Mouse (Mus musculus) megakaryocyte progenitor cell, adult 5-6 weeks (primary cell): ENCODE measurements around the gene BC030500. TPM values are rescaled to one million over a fixed set of nuclear protein-coding genes. Genes with fewer than 3 reads are reported as not detected.

Source experiments
- ATAC-seq: replicated peaks from 2 replicates; pipeline ENCODE4 v1.8.0; 2016; ENCODE audit warnings: mild to moderate bottlenecking, moderate TSS enrichment, inconsistent platforms; ENCODE audit not compliant: poor library complexity
- total RNA-seq, 2 experiments: library from RNA; stranded (forward) in 1 of 2; stranded (reverse) in 1 of 2; fragments of 157-497, 149-512 nt in 1 of 2; fragments of 200-1000 nt in 1 of 2; gene quantifications; 2 replicates each; pipeline versions ENCODE4 v1.2.3 to v1.2.4; 2015 to 2017

The BC030500 gene
- total RNA-seq (2015) (not detected in 2 replicates), total RNA-seq (2017) (not detected in 2 replicates)

DNA sequence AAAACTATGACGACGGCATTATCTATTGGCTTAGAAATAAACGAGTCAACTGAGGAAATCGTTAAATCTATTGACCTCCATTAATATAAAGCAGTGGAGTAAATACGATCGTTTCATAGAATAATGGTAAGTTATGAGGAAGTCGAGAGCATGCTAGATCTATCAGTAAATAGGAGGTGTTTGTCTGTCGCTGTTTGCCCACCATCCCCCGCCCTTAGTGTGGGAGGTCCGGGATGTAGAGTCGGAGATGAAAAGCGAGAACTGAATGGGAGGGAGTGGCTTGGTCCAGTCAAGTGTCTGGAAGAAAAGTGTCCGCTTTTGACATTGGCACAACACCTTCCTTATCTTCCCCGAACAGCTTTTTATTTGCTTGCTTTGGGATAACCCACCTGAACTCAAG lies at the start of gene BC030500:
BC030500 (plus strand) TSS at position 79 of the 400 bp plus-strand sequence.
- ATAC-seq, result no peak

DNA sequence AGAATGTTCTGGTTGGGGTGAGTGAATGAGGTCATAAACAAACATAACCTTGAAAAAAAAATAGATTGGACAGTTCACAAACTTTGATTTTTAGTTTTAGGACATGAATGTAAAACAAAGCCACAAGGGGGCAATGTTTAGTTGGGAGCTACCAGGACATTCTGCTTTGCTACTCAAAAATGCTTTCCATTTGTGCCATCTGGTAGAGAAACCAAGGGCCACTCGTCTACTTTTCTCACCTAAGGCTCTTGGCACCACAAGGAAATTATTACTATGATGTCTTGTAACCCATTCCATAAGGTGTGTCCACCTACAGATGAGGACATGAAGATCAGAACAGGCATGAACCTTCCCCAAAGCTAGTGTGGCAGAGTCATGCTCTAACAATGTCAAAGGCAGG lies 25.1 kb upstream of the BC030500 start:
- ATAC-seq, result no peak

DNA sequence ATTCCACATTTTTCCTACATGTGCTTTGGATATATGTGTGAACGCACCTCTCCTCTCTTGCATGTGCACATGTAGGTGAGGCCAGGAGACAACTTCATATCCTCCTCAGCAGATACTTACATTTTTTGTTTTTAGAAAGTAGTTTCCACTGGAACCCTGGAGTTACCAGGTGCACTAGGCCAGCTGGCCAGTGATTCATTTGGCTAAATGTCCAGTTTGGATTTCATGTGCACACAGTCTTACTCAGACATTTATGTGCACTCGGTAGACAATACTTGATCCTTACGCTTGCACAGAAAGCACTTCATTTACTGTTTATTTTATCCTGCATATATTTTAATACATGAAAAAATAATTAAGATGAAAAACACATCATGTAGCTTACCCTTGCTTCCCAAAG lies 21.0 kb upstream of the BC030500 start:
- ATAC-seq, result no peak

DNA sequence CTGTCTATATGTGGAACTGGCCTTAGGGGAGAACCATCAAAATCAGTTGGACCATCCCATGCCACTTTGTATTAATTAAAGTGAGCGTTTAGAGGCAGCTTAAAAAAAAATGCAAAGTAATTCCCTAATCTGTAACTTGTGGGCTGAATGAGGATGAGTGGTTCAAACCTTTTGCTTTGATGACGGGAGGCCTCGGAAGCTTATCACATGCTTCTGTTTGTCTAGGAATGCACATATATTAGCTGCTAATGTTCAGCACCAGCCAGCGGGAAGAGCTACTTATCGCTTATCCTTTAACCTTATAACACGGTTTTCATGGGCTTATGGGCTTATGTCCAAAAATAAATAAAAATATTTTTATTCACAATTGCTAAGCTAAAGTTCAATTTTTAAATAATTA lies 15.6 kb upstream of the BC030500 start:
- ATAC-seq, result no peak

DNA sequence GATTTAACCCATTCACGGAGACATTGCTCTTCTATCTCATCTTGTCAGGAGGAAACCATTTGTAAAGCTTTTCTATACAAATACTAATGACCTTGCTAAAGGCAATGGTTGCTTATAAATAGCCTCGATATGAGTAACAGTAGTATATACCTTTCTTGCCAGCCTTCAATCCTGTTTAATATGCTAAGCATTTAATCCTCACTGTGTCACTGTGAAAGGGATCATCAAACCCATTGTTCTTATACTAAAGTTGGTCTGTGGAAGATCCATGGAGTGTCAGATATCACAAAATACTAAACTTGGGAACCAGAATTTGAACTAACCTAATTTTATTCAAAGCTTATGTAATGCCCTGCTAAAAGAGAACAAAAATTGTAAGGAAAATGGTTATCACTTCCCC lies 7.1 kb upstream of the BC030500 start:
- no peak for ATAC-seq

DNA sequence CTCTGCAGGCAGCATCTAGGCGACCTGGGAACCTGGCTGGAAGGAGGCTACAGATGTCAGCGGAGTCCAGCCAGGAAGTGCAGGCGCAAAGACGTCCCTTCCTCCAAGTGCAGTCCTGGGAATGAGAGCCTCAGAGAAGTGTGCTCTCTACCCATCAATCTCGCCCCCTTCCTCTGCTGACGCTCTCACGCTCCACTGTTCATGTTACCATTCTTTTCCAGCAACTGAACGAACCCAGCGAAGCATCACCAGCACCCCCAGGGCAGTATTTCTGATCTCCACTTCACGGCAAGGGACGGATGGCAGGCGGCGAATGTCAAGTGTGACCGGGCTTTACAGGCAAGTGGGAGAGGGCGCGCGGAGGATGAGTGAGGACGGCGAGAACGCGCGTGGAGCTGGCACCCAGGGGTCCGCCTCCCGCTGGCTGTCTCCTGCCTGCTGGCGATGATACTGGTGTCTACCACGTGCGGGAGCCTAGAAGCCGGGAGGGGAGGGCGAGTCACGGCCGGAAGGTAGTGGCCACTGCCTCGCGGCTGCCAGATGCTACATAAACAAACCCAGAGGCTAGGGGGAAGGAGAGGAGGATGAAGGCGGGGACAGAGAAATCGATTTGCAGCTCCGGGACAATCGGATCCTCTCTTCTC lies 763 bp downstream of the BC030500 start, which contains the start of gene Galntl6:
Galntl6 (minus strand) TSS at position 445 of the 644 bp plus-strand sequence.
- no peak for ATAC-seq

DNA sequence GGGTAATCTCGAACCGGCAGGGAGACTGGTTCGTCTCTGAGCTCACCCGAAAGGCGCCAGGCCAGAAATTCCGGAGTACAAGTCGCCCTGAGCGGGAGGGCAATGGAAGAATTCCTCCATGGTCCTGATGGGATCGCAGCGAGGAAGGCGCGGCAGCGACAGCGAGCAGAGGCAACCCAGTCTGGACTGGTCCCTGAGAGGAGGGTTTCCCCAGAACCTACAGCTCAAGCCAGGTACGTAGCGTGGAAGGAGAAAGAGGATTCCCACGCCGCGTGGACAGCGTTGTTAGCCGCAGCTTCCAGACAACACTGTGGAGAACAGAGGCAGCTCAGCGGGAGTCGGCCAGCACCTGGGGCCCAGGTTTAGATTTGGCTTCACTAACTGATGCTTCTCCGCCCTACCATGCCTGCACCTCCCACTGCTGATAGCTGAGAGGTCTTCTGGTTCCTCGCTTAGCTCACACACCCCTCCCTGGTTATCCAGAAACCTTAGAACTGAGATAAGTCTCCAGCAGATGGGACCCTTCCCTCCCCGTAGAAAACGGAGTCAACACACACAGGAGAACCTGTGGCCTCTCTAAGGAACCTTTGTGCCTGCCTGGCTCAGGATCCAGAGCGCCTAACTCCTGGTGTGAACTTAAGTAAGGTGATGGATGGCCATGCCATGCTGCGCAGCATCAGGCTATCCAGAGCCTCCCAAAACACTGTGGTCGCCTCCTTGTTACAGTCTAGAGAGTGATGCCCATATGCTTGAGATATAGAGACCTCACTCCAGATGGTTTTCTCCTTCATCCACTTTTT lies 1.5 kb downstream of the BC030500 start:
- ATAC-seq, result no peak

DNA sequence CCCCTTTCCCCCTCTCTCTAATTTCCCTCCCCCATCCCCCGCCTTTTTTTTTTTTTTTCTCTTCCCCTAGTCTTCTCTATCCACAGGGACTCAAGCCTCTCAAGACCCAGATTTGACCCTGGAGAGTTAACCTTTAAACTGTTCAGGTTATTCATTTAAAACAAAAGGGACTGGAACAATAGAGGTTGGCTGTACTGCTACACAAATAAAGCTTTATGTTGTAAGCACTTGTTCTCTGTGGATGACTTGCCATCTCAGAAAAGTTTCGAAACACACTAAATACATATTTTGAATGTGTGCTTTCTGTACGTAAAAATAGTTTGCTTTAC lies 2.0 kb downstream of the BC030500 start:
- ATAC-seq, result no peak

DNA sequence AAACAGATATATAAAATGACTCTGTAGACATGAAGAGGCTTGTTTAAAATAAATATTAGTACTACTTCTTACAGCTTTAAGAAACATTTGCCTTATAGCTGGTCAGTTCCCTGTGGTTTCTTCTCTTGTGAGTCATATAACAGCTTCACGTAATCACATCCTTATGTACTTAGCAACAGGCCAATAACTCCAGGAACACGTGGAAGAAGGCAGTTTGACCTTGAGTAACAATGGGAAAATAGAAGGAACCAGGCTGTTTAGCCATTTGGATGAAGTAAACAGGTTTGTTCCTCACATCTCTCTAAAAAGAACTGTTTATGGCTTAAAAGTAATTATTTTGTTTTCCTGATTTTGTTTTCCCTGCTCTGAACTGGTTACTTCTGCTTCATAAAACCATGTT lies 3.6 kb downstream of the BC030500 start:
- no peak for ATAC-seq

DNA sequence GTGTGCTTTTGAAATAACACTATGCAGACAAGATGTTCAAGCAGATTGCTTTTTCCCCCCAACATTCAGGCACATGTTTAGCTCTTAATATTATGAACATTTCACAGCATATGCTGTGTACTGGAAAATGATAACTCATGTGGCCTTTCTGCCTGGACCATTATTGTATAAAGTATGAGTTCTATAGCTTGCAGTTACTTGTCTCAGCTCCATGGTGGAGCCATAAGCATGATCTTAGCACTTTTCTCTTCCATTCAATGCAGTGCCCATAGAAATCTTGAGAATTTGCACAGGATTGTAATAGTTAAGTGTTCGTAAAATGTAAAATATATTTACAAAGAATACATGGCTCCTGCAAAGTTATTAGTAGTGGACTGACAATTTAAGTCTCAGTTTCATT lies 19.5 kb downstream of the BC030500 start:
- ATAC-seq, result no peak

DNA sequence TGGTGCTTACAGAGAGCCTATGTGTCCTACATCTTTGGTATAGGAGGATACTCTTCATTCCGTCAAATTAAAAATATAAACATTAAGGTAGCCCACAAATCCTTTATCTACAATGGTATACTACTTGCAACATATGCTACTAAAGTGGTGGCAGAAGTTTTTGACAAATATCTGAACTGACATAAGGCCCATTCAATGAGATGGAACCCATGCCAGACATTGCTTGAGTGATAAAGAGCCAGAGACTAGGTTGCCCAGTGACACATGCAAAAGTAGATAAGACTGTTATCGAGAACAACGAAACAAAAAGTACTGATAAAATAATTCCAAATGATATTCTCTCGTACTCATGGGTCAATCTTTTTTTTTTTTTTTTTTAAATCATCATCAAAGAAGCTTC lies 32.2 kb downstream of the BC030500 start:
- ATAC-seq, result no peak

DNA sequence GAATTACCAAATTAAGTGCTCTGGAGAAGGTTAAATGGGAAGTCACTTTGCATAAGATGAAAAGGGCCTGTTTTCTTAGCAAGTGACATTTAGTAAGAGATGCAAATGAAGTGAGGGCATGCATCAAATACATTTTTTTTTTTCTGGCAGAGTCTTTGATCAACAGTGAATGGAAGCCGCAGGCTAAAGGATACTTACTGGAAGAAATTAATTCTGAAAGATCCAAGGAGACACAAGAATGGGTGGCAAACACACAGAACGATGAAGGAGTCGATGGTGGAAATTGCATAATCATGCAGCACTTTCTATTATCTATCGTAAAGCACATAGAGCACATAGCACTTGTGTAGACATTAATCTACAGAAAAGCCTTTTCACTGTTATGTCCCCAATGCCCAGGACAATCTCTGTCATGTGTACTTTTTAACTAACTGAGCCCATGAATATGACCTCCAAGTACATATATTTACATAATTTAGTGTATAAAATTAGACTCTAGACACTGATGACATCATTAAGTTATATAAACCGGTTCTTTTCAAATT lies 45.7 kb downstream of the BC030500 start:
- ATAC-seq, result no peak

Other genes starting within 250 kb of the BC030500 start
- gene Galntl6, start 885 bp downstream of the BC030500 start, total RNA-seq (2015), result not detected in 2 replicates
- gene Galntl6, start 885 bp downstream of the BC030500 start, total RNA-seq (2017), result not detected in 2 replicates